Mouse (Mus musculus): ENCODE data around the gene Napa.

DNA sequence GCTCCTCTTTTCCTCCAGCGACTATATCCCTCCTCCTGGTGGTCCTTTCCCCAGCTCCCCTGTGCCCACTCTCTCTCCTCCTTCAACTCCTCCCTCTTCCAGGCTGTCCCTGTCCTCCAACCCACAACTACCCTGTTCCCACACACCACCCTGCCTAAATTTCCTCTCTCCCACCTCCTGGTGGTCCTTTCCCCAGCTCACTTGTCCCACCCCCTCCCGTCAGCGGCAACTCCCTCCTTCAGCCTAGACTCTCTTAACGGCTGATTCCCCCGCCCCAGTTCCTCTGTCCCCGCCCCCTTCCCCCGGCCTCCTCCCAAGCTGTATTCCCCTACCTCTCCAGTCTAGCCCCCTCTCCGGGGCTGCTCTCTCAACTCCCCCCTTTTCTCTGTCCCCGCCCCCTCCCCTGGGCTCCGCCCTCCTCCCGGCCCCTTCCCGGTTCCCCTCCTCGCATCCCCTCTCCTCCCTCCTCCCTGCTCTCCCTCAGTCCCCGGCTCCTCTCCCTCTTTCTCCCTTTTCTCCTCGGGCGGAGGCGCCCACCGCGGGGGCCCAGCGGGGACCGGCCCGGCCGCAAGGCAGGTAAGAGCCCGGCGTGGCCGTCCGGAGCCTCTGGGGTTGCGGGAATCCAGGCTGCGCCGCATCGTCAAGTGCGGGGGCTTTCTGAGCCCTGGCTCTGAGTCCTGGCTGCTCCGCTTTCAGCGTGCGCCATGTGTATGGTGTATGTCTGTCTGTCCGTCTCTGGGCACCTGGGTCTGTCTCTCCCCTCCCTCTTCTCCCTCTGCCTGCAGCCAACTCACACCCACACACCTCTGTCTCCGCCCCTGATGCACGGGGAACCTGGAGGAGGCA lies 31.8 kb downstream of the Napa start:
- TF ChIP-seq GATA1 (IDR thresholded peaks at IDR 0.05; ENCODE audit: borderline replicate concordance, low read length): no peak
- TF ChIP-seq FLI1 (IDR thresholded peaks at IDR 0.05; ENCODE audit: low read length): no peak

Data from megakaryocyte, embryonic 14.5 days (primary cell).